Comparison of ENCODE assay signal across 16 mouse cellular contexts in the genomic region with DNA sequence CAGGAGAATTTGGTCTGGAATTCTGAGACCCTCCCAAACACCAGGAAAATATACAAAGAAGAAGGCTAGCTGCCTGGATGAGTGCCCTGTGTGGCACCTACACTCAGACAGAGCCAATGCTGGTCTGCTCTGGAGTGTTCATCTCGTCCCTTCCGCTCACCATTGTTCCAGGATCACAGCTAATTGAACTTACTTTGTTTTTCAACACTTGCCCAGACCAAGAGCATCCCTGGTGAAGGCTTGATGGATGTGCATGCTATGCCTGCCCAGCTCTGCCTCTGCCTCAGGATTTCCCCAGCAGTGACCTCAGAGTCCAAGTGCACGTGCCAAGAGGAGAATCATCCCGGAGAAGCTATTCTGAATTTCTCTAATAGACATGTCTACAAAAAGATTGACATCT. TPM values are rescaled to one million over a fixed set of nuclear protein-coding genes. Genes with fewer than 3 reads are reported as not detected.
"Had no signal": no experiment of that assay in that cellular context is flagged by ENCODE, and none has a peak within 500 bp of the region (broad histone marks: within the 10 kb centered on the region; RNA-seq: fewer than 3 reads in every experiment).

No protein-coding gene starts in this region.

- H3K36me3 ChIP-seq: hindbrain, embryonic 13.5 days; limb, embryonic 10.5 days; liver, embryonic 15.5 days; neural tube, embryonic 13.5 days; stomach, embryonic 15.5 days had no signal

- H3K9me3 ChIP-seq: hindbrain, embryonic 13.5 days; limb, embryonic 10.5 days; liver, embryonic 15.5 days; neural tube, embryonic 13.5 days; stomach, embryonic 15.5 days had no signal

- DNase-seq: kidney, adult 8-10 months; retina, postnatal 1 day; thymus, adult 2 months; thymus, postnatal 36 days had no signal

- H3K4me3 ChIP-seq: hindbrain, embryonic 13.5 days; left cerebral cortex, adult 2 months; limb, embryonic 10.5 days; liver, embryonic 15.5 days; megakaryocyte, embryonic 14.5 days; neural tube, embryonic 13.5 days; stomach, embryonic 15.5 days had no signal

- H3K4me2 ChIP-seq: hindbrain, embryonic 13.5 days; liver, embryonic 11.5 days; liver, embryonic 15.5 days; midbrain, embryonic 11.5 days; neural tube, embryonic 13.5 days; stomach, embryonic 15.5 days had no signal

- H3K9ac ChIP-seq: hindbrain, embryonic 13.5 days; liver, embryonic 15.5 days; neural tube, embryonic 13.5 days; stomach, embryonic 15.5 days had no signal

- ATAC-seq: hindbrain, postnatal 0 days; midbrain, embryonic 16.5 days had no signal

- H3K27ac ChIP-seq: hindbrain, embryonic 13.5 days; hindbrain, postnatal 0 days; left cerebral cortex, adult 2 months; limb, embryonic 10.5 days; liver, embryonic 15.5 days; macrophage; neural tube, embryonic 13.5 days; stomach, embryonic 15.5 days had no signal

- H3K4me1 ChIP-seq: hindbrain, embryonic 13.5 days; limb, embryonic 10.5 days; liver, embryonic 15.5 days; megakaryocyte, embryonic 14.5 days; neural tube, embryonic 13.5 days; stomach, embryonic 15.5 days had no signal

- H3K27me3 ChIP-seq: hindbrain, embryonic 13.5 days; liver, embryonic 15.5 days; megakaryocyte, embryonic 14.5 days; neural tube, embryonic 13.5 days; stomach, embryonic 15.5 days had no signal

RNA-seq across cellular contexts. Expression of gene Adam12, which starts 9.3 kb away (rescaled TPM):
- polyA plus RNA-seq: macrophage had no signal
